Mouse (Mus musculus) G1E (cell line): ENCODE measurements around the gene Pin1.

Source experiments
- CTCF ChIP-seq: IDR thresholded peaks from 2 replicates; pipeline ENCODE4 v1.5.1; 2012; ENCODE audit warnings: low read depth, low read length, inconsistent platforms, mixed read lengths
- GATA1 ChIP-seq: IDR thresholded peaks from 2 replicates; pipeline ENCODE4 v1.6.1; 2012; ENCODE audit warnings: borderline replicate concordance, low read length, inconsistent platforms, mixed read lengths

- TF ChIP-seq CTCF (no peak), GATA1 (no peak)
Measured at GRCm38 (mm10) chr9:20705981-20706380, 54.1 kb downstream of the Pin1 start.
